Comparison of ENCODE assay signal across 8 mouse cellular contexts in the genomic region with DNA sequence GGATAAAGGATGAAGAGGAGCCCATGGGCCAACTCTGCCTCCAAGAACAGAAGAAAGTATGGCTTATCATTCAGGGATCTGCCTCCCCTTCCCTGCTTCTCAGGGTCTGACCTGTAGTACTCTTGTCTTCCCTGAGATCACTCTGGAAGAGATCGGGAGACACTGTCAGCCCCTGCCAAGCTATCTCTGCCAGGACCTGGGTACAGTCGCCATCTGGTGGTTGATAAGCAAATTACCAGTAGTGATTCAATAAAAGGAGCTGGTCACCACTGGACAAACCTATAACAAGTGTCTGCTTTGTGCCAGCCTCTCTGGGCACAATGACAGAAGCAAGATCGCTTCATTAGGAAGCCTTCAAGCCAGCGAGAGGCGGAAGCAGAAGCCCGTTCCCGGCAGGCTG. TPM values are rescaled to one million over a fixed set of nuclear protein-coding genes. Genes with fewer than 3 reads are reported as not detected.
A peak's percentile ranks its signal among the peaks of the same experiment; 100 is the strongest.
DNase-seq lines count a peak whose midpoint lies in the region; ATAC-seq and TF ChIP-seq lines count a peak whose summit lies in the region.

No protein-coding gene starts in this region.

- no peak for TF ChIP-seq EP300 in heart, postnatal 0 days (IDR thresholded peaks at IDR 0.05; ENCODE audit: low read depth)

- no peak overlapping the region for H3K9ac ChIP-seq in heart, postnatal 0 days (replicated peaks; ENCODE audit: low read depth, low read length)
- no peak overlapping the region for H3K9ac ChIP-seq in liver, adult 2 months (ENCODE audit: low read depth, low read length)
- H3K9ac ChIP-seq in neural tube, embryonic 14.5 days (replicated peaks; ENCODE audit: low read depth, low read length), result no peak overlapping the region

- peak; percentile 37 for DNase-seq in heart, postnatal 0 days (ENCODE audit: low spot score)
- no peak for DNase-seq in heart, embryonic 10.5 days (ENCODE audit: low spot score)
- DNase-seq in 3134 (ENCODE audit: extremely low read depth, insufficient read length, low spot score), result peak; percentile 20
- DNase-seq in MN1 (ENCODE audit: low spot score), result peak; percentile 71
- DNase-seq in liver, adult 2 months (ENCODE audit: extremely low read depth, low read depth, low spot score), result peak; percentile 28

- no peak overlapping the region for H3K4me3 ChIP-seq in heart, postnatal 0 days (ENCODE audit: low read depth, low read length)
- H3K4me3 ChIP-seq in heart, embryonic 10.5 days, result no peak overlapping the region
- H3K4me3 ChIP-seq in embryonic fibroblast, embryonic 13.5 days (ENCODE audit: insufficient read depth, low read length), result no peak overlapping the region
- no peak overlapping the region for H3K4me3 ChIP-seq in liver, adult 2 months (ENCODE audit: insufficient read depth, low read depth, low read length)
- H3K4me3 ChIP-seq in neural tube, embryonic 14.5 days (ENCODE audit: low read depth, low read length), result no peak overlapping the region

- no peak for ATAC-seq in heart, postnatal 0 days (ENCODE audit: insufficient read depth, low read depth)
- peak; percentile 59; the same call in 1 of the 2 replicates for ATAC-seq in neural tube, embryonic 14.5 days (ENCODE audit: low read depth)
- ATAC-seq in erythroid progenitor cell, adult 5-6 weeks (replicated peaks; ENCODE audit: low FRiP score, poor library complexity, severe bottlenecking), result no peak

- H3K79me2 ChIP-seq in liver, adult 2 months (ENCODE audit: control insufficient read depth, insufficient read depth, low read length), result no peaks in the 10 kb centered on the region

- no peak overlapping the region for H3K27ac ChIP-seq in heart, postnatal 0 days (ENCODE audit: low read depth)
- no peak overlapping the region for H3K27ac ChIP-seq in heart, embryonic 10.5 days
- H3K27ac ChIP-seq in embryonic fibroblast, embryonic 13.5 days (ENCODE audit: insufficient read depth, low read length), result no peak overlapping the region
- H3K27ac ChIP-seq in liver, adult 2 months (replicated peaks; ENCODE audit: insufficient read depth, low read depth, low read length), result no peak overlapping the region
- no peak overlapping the region for H3K27ac ChIP-seq in neural tube, embryonic 14.5 days (ENCODE audit: low read depth, low read length)

- TF ChIP-seq CTCF in heart, postnatal 0 days (IDR thresholded peaks at IDR 0.05; ENCODE audit: low read depth), result peak; percentile 82
- peak; percentile 44; the same call in 1 of the 2 replicates for TF ChIP-seq CTCF in embryonic fibroblast, embryonic 13.5 days (IDR thresholded peaks at IDR 0.05; ENCODE audit: borderline replicate concordance, insufficient read depth, low read length)
- peak; percentile 76 for TF ChIP-seq CTCF in liver, adult 2 months (IDR thresholded peaks at IDR 0.05; ENCODE audit: low read depth, low read length)

- H3K9me3 ChIP-seq in heart, postnatal 0 days (replicated peaks; ENCODE audit: control insufficient read depth, low read length), result no peaks in the 10 kb centered on the region
- H3K9me3 ChIP-seq in heart, embryonic 10.5 days, result no peaks in the 10 kb centered on the region
- H3K9me3 ChIP-seq in neural tube, embryonic 14.5 days (ENCODE audit: control insufficient read depth, low read length), result no peaks in the 10 kb centered on the region

- WGBS in heart, postnatal 0 days, result 27% methylated on average over 7 of the region's 7 CpGs
- 25% methylated on average over 7 of the region's 7 CpGs for WGBS in heart, embryonic 10.5 days
- WGBS in liver, adult 2 months, result 26% methylated on average over 7 of the region's 7 CpGs
- 29% methylated on average over 7 of the region's 7 CpGs for WGBS in neural tube, embryonic 14.5 days

- no peak overlapping the region for H3K4me2 ChIP-seq in heart, postnatal 0 days (ENCODE audit: low read depth, low read length)
- H3K4me2 ChIP-seq in neural tube, embryonic 14.5 days (ENCODE audit: low read depth, low read length), result no peak overlapping the region

- peaks cover 6% of the 10 kb centered on the region for H3K4me1 ChIP-seq in heart, postnatal 0 days (ENCODE audit: control insufficient read depth, insufficient read depth)
- H3K4me1 ChIP-seq in heart, embryonic 10.5 days, result peaks cover 10% of the 10 kb centered on the region
- H3K4me1 ChIP-seq in embryonic fibroblast, embryonic 13.5 days (ENCODE audit: control insufficient read depth, insufficient read depth, low read length), result no peaks in the 10 kb centered on the region
- H3K4me1 ChIP-seq in liver, adult 2 months (ENCODE audit: control insufficient read depth, insufficient read depth, low read length), result peaks cover 4% of the 10 kb centered on the region
- H3K4me1 ChIP-seq in neural tube, embryonic 14.5 days (ENCODE audit: control insufficient read depth, insufficient read depth, low read length), result no peaks in the 10 kb centered on the region

- H3K36me3 ChIP-seq in heart, postnatal 0 days (replicated peaks; ENCODE audit: control insufficient read depth, insufficient read depth, low read length), result no peaks in the 10 kb centered on the region
- no peaks in the 10 kb centered on the region for H3K36me3 ChIP-seq in heart, embryonic 10.5 days
- no peaks in the 10 kb centered on the region for H3K36me3 ChIP-seq in liver, adult 2 months (ENCODE audit: control insufficient read depth, insufficient read depth, low read length)
- no peaks in the 10 kb centered on the region for H3K36me3 ChIP-seq in neural tube, embryonic 14.5 days (ENCODE audit: control insufficient read depth, insufficient read depth, low read length)

- TF ChIP-seq POLR2A in embryonic fibroblast, embryonic 13.5 days (IDR thresholded peaks at IDR 0.05; ENCODE audit: low read depth, low read length), result no peak
- TF ChIP-seq POLR2A in liver, adult 2 months (IDR thresholded peaks at IDR 0.05; ENCODE audit: extremely low read depth, insufficient read depth, low read length), result no peak

- H3K27me3 ChIP-seq in heart, postnatal 0 days (ENCODE audit: control insufficient read depth, insufficient read depth, low read length), result 0 out of 2 replicates have a peak, but pooled peaks cover 10% of the 10 kb centered on the region
- H3K27me3 ChIP-seq in heart, embryonic 10.5 days (ENCODE audit: insufficient read depth, poor library complexity, severe bottlenecking), result peaks cover 26% of the 10 kb centered on the region
- H3K27me3 ChIP-seq in liver, adult 2 months (ENCODE audit: control insufficient read depth, insufficient read depth, low read length), result no peaks in the 10 kb centered on the region; the same call in 1 of the 2 replicates
- H3K27me3 ChIP-seq in neural tube, embryonic 14.5 days (ENCODE audit: control insufficient read depth, insufficient read depth, low read length), result no peaks in the 10 kb centered on the region

RNA-seq across cellular contexts. Expression of a gene that starts 20.9 kb away (rescaled TPM):
- 14.2 and 15.3 TPM in 2 replicates for total RNA-seq in heart, postnatal 0 days (2014; rRNA removed; ENCODE audit: low replicate concordance)
- 7.8 and 8.1 TPM in 2 replicates for polyA plus RNA-seq in heart, postnatal 0 days (2015; fragmentation: Nextera tagmentation; extraction: Ambion mirVana)
- 11.7 and 13.1 TPM in 2 replicates for polyA plus RNA-seq in heart, embryonic 10.5 days (2016; fragmentation: Nextera tagmentation; extraction: Ambion mirVana)
- 10.8 and 10.9 TPM in 2 replicates for polyA plus RNA-seq in embryonic fibroblast, embryonic 13.5 days (2011; ENCODE audit: insufficient read length, low read depth, missing spikeins)
- total RNA-seq in liver, adult 2 months (2014; rRNA removed), result 7.0 and 7.9 TPM in 2 replicates
- polyA plus RNA-seq in liver, adult 2 months (2012; rRNA removed), result 4.4 and 5.3 TPM in 2 replicates
- polyA plus RNA-seq in neural tube, embryonic 14.5 days (2014; fragmentation: Nextera tagmentation; extraction: Ambion mirVana), result 7.3 and 7.8 TPM in 2 replicates
- 3.2 and 4.6 TPM in 2 replicates for total RNA-seq in erythroid progenitor cell, adult 5-6 weeks (2015; ENCODE audit: low replicate concordance)
- 1.1 and 4.5 TPM in 2 replicates for total RNA-seq in erythroid progenitor cell, adult 5-6 weeks (2017; ENCODE audit: low replicate concordance)
